Mouse (Mus musculus) thymus, adult 2 months (tissue): ENCODE data around the gene Tmem259. TPM values are rescaled to one million over a fixed set of nuclear protein-coding genes. Genes with fewer than 3 reads are reported as not detected.
A peak's percentile ranks its signal among the peaks of the same experiment; 100 is the strongest.

Experiments used
- DNase-seq: peaks from one replicate; pipeline ENCODE4 v3.0.0; 2021
- H3K27ac ChIP-seq: fragments of 200-500 bp; 2 replicates; pipeline ENCODE4 v1.5.1; 2012; ENCODE audit warnings: low read length, control low read depth; ENCODE audit not compliant: control insufficient read depth, insufficient read depth
- H3K27me3 ChIP-seq: fragments of 200-500 bp; 2 replicates; pipeline ENCODE4 v1.6.1; 2012; ENCODE audit warnings: mild to moderate bottlenecking, low read length, moderate library complexity, mixed read lengths; ENCODE audit not compliant: control insufficient read depth, insufficient read depth
- H3K36me3 ChIP-seq: fragments of 200-500 bp; 2 replicates; pipeline ENCODE4 v1.6.1; 2012; ENCODE audit warnings: mild to moderate bottlenecking, low read length, moderate library complexity; ENCODE audit not compliant: control insufficient read depth, insufficient read depth
- H3K4me1 ChIP-seq: fragments of 200-500 bp; replicated peaks from 2 replicates; pipeline ENCODE4 v1.6.1; 2012; ENCODE audit warnings: low read length; ENCODE audit not compliant: control insufficient read depth, insufficient read depth
- H3K4me3 ChIP-seq: fragments of 200-500 bp; 2 replicates; pipeline ENCODE4 v1.5.1; 2012; ENCODE audit warnings: mild to moderate bottlenecking, low read length, control low read depth, moderate library complexity; ENCODE audit not compliant: control insufficient read depth, insufficient read depth
- CTCF ChIP-seq: fragments of 200-500 bp; IDR thresholded peaks from 2 replicates; pipeline ENCODE4 v1.5.1; 2012; ENCODE audit warnings: mild to moderate bottlenecking, control low read depth, low read length, moderate library complexity, borderline replicate concordance; ENCODE audit not compliant: control insufficient read depth, poor library complexity, insufficient read depth; ENCODE audit errors: extremely low read depth
- POLR2A ChIP-seq: fragments of 200-500 bp; IDR thresholded peaks from 2 replicates; pipeline ENCODE4 v1.6.1; 2012; ENCODE audit warnings: mild to moderate bottlenecking, low read length, control low read depth, moderate library complexity; ENCODE audit not compliant: control insufficient read depth, poor library complexity, insufficient read depth; ENCODE audit errors: extremely low read depth
- WGBS: fragments of 180-500 bp; shearing (Covaris S2); methylation state at CpG from one replicate; pipeline ENCODE4 v1.1.7; 2018; 5-methylcytosine and 5-hydroxymethylcytosine counted together
- polyA plus RNA-seq: library from polyadenylated mRNA; depleted of rRNA; stranded (reverse); fragments of >200 nt; gene quantifications from 2 replicates; pipeline ENCODE4 v1.2.3, GENCODE M21; 2012

Tmem259 gene
- polyA plus RNA-seq, 1 experiment: 566 TPM

DNA sequence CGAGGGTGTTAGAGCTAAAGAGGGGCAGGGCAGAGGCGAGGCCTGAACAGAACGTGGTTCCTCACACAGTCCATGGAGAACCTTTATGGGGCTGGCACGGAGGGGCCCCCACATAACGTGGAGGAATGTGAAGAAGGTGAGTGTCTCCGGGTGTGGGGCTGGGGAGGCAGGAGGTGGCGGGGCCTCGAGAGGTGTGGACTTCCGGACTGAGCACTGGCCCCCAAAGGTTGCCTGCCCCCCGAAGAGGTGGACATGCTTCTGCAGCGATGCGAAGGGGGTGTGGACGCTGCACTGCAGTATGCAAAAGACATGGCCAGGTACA lies 37.2 kb upstream of the Tmem259 start:
- Histone ChIP-seq H3K27ac (peak overlapping the region; percentile 88), H3K4me1 (peaks cover 66% of the 10 kb centered on the region), H3K27me3 (no peaks in the 10 kb centered on the region), H3K36me3 (peaks cover 73% of the 10 kb centered on the region), H3K4me3 (no peak overlapping the region)
- no peak for TF ChIP-seq CTCF
- no peak for TF ChIP-seq POLR2A
- 79% methylated on average over 13 of the region's 13 CpGs for WGBS
- peak; percentile 18 for DNase-seq

DNA sequence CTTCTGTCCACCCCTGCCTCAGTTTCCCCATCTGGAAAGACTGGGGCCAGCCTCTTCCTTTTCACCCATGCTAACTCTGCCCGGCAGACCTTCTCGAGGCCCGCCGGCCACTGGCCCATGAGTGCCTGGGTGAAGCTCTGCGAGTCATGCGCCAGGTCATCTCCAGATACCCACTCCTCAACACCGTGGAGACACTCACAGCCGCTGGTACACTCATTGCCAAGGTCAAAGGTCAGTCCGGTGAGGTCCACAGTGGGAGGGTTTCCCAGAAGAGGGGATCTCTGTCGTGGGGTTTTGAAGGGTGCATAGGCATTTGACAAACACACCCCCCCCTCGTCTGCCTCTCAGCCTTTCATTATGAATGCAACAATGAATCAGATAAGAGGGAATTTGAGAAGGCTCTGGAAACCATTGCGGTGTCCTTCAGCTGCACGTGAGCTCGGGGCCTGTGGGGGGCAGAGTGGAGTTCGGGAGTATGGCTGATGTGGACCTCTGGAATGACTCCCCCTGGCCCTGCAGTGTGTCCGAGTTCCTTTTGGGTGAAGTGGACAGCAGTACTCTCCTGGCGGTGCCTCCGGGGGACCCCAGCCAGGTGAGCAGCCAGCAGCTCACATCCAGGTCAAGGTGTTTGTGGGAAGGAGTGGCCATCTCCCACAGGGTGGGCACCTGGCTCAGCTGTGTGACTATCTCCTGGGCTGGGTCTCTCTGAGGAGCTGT lies 36.6 kb upstream of the Tmem259 start:
- H3K4me1 ChIP-seq: peaks cover 70% of the 10 kb centered on the region
- 88% methylated on average over 18 of the region's 18 CpGs for WGBS
- H3K27ac ChIP-seq: peak overlapping the region; percentile 88
- DNase-seq: peak; percentile 24
- no peaks in the 10 kb centered on the region for H3K27me3 ChIP-seq
- no peak overlapping the region for H3K4me3 ChIP-seq
- TF ChIP-seq CTCF (0 out of 2 replicates have a peak, but pooled peaks have one; percentile 10), POLR2A (no peak)
- peaks cover 67% of the 10 kb centered on the region for H3K36me3 ChIP-seq

GRCm38 (mm10) chr10:80020191-80020590 lies 36.1 kb upstream of the Tmem259 start:
- Histone ChIP-seq H3K4me3 (no peak overlapping the region), H3K36me3 (peaks cover 62% of the 10 kb centered on the region), H3K27me3 (no peaks in the 10 kb centered on the region), H3K4me1 (peaks cover 70% of the 10 kb centered on the region), H3K27ac (0 out of 2 replicates have a peak overlapping the region, but pooled peaks have one; percentile 84)
- DNase-seq: no peak
- TF ChIP-seq POLR2A: no peak
- TF ChIP-seq CTCF: no peak
- 81% methylated on average over 11 of the region's 11 CpGs for WGBS

DNA sequence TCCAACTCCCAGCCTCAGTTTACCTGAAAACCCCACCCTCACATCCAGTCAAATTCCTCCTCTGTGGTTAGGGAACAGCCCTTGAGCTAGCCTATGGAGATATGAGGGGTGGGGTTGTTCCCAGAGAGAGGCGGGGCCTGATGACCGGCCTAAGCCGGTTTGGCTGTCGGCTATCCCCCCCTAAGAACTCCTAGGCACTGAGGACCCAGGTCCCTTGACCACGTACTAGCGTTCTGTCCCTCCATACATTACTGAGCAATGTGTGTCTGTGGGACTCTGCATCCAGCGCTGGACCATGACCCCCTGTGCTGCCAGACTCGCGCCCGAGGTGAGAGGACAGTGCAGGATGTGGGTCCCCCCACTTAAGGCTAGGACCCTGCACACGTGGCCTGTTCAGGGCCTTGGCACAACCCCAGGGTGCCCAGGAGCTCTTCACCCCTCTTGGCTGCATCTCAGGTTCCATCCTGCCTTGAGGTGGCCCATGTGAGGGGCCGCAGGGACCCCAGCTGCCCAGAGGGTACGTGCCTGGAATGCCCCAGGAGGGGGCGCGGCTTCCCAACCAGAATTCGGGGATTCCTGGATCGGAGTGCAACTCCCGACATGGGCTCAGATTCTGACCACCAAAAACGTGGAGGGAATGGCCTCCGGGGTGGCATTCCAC lies 35.5 kb upstream of the Tmem259 start:
- peaks cover 56% of the 10 kb centered on the region for H3K36me3 ChIP-seq
- no peaks in the 10 kb centered on the region for H3K27me3 ChIP-seq
- H3K4me3 ChIP-seq: peak overlapping the region; percentile 65; the same call in 1 of the 2 replicates
- WGBS: 91% methylated on average over 20 of the region's 20 CpGs
- peak; percentile 18 for DNase-seq
- peak overlapping the region; percentile 84 for H3K27ac ChIP-seq
- peaks cover 66% of the 10 kb centered on the region for H3K4me1 ChIP-seq
- TF ChIP-seq CTCF: no peak
- no peak for TF ChIP-seq POLR2A

DNA sequence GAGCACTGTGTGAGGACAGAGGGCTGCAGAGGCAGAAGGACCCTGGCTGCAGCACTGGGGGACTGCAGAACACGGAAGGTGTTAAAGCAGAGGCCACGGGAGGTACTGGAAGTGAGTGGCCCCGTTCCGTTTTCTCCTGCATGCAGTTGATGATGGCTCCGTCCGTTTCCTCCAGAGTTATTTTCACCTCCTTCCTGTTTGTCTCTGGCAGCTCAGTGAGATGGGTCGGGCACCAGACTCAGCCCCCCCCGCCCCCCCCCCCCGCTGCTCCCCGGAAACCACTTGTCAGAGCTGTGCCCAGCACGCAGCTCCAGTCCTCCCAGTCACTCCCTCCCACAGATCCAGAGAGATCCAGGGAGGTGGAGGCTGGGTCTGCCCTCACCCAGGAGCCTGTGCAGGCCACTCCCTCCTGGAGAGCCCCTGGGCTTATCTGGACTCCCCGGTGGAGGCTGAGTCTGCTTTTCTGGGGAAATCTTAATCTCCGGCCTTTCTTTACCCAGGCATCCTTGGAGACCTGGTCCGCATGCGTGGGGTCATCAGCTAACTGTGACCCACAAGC lies 34.7 kb upstream of the Tmem259 start:
- Histone ChIP-seq H3K27ac (peak overlapping the region; percentile 99), H3K4me3 (peak overlapping the region; percentile 65), H3K4me1 (peaks cover 60% of the 10 kb centered on the region), H3K27me3 (no peaks in the 10 kb centered on the region), H3K36me3 (peaks cover 54% of the 10 kb centered on the region)
- 0 out of 2 replicates have a peak, but pooled peaks have one; percentile 45 for TF ChIP-seq POLR2A
- TF ChIP-seq CTCF: no peak
- peak; percentile 67 for DNase-seq
- 20% methylated on average over 13 of the region's 15 CpGs for WGBS

- no peak for TF ChIP-seq CTCF
- no peak for TF ChIP-seq POLR2A
- peak; percentile 62 for DNase-seq
These were observed 33.6 kb upstream of the Tmem259 start for GRCm38 (mm10) chr10:80017771-80018170.

GRCm38 (mm10) chr10:80017361-80017760 lies 33.2 kb upstream of the Tmem259 start:
- peak; percentile 97 for DNase-seq
- H3K27me3 ChIP-seq: no peaks in the 10 kb centered on the region
- peak overlapping the region; percentile 99 for H3K27ac ChIP-seq
- peaks cover 42% of the 10 kb centered on the region for H3K36me3 ChIP-seq
- WGBS: 2% methylated on average over 3 of the region's 3 CpGs
- H3K4me1 ChIP-seq: peaks cover 49% of the 10 kb centered on the region
- H3K4me3 ChIP-seq: peak overlapping the region; percentile 83
- TF ChIP-seq POLR2A (no peak), CTCF (peak; percentile 15; the same call in 1 of the 2 replicates)

More at GRCm38 (mm10) chr10:80017771-80018170, 33.6 kb upstream of the Tmem259 start:
- H3K27me3 ChIP-seq: no peaks in the 10 kb centered on the region
- peak overlapping the region; percentile 99 for H3K27ac ChIP-seq
- H3K4me1 ChIP-seq: peaks cover 53% of the 10 kb centered on the region
- WGBS: 14% methylated on average over 14 of the region's 14 CpGs
- peak overlapping the region; percentile 83 for H3K4me3 ChIP-seq
- H3K36me3 ChIP-seq: peaks cover 46% of the 10 kb centered on the region
